Mouse (Mus musculus): Measurements from ENCODE around the gene Ube2c. TPM values are rescaled to one million over a fixed set of nuclear protein-coding genes. Genes with fewer than 3 reads are reported as not detected.

The Ube2c gene
- polyA plus RNA-seq, 1 experiment from 2014 or later: 35.4 TPM

GRCm38 (mm10) chr2:164783926-164784581, 14.4 kb downstream of the Ube2c start:
- 78% methylated on average over 7 of the region's 7 CpGs for WGBS
- Histone ChIP-seq H3K36me3 (ENCODE audit: control insufficient read depth, insufficient read depth, low read length) (no peaks in the 10 kb centered on the region), H3K9me3 (replicated peaks; ENCODE audit: control insufficient read depth, low read length, poor library complexity, severe bottlenecking) (no peaks in the 10 kb centered on the region), H3K4me1 (ENCODE audit: control insufficient read depth, insufficient read depth, low read length) (peaks cover 27% of the 10 kb centered on the region), H3K4me3 (ENCODE audit: low read depth, low read length) (no peak overlapping the region), H3K27ac (ENCODE audit: low read length) (no peak overlapping the region), H3K27me3 (ENCODE audit: control insufficient read depth, insufficient read depth, low read depth, low read length) (no peaks in the 10 kb centered on the region), H3K9ac (ENCODE audit: low read depth, low read length) (no peak overlapping the region), H3K4me2 (ENCODE audit: low read length) (no peak overlapping the region)
- no peak for ATAC-seq

- no peaks in the 10 kb centered on the region for H3K9me3 ChIP-seq (replicated peaks; ENCODE audit: control insufficient read depth, low read length, poor library complexity, severe bottlenecking)
- ATAC-seq: no peak
- H3K4me1 ChIP-seq (ENCODE audit: control insufficient read depth, insufficient read depth, low read length): peaks cover 27% of the 10 kb centered on the region
- 12% methylated on average over 7 of the region's 7 CpGs for WGBS
- no peaks in the 10 kb centered on the region for H3K36me3 ChIP-seq (ENCODE audit: control insufficient read depth, insufficient read depth, low read length)
- peak overlapping the region; percentile 72 for H3K4me2 ChIP-seq (ENCODE audit: low read length)
- H3K4me3 ChIP-seq (ENCODE audit: low read depth, low read length): peak overlapping the region; percentile 64
- peak overlapping the region; percentile 64; the same call in 1 of the 2 replicates for H3K27ac ChIP-seq (ENCODE audit: low read length)
- H3K27me3 ChIP-seq (ENCODE audit: control insufficient read depth, insufficient read depth, low read depth, low read length): no peaks in the 10 kb centered on the region
- H3K9ac ChIP-seq (ENCODE audit: low read depth, low read length): peak overlapping the region; percentile 74
Measured at GRCm38 (mm10) chr2:164784869-164785420, 15.2 kb downstream of the Ube2c start.

- under 1% methylated on average over 75 of the region's 89 CpGs for WGBS
- H3K4me3 ChIP-seq (ENCODE audit: low read depth, low read length): peak within 1 kb of the TSS; percentile 64
- no peaks in the 10 kb centered on the region for H3K9me3 ChIP-seq (replicated peaks; ENCODE audit: control insufficient read depth, low read length, poor library complexity, severe bottlenecking)
- H3K9ac ChIP-seq (ENCODE audit: low read depth, low read length): peak within 1 kb of the TSS; percentile 74
- peaks cover 1% of the 10 kb centered on the region; the same call in 1 of the 2 replicates for H3K36me3 ChIP-seq (ENCODE audit: control insufficient read depth, insufficient read depth, low read length)
- peaks cover 27% of the 10 kb centered on the region for H3K4me1 ChIP-seq (ENCODE audit: control insufficient read depth, insufficient read depth, low read length)
- peak; percentile 78 for ATAC-seq
- H3K27ac ChIP-seq (ENCODE audit: low read length): peak within 1 kb of the TSS; percentile 64
- H3K27me3 ChIP-seq (ENCODE audit: control insufficient read depth, insufficient read depth, low read depth, low read length): no peaks in the 10 kb centered on the region
- H3K4me2 ChIP-seq (ENCODE audit: low read length): peak within 1 kb of the TSS; percentile 72
Measured at GRCm38 (mm10) chr2:164785481-164786387, 16.0 kb downstream of the Ube2c start, which contains the start of gene Snx21. Gene Snx21, plus strand, starts transcription at chr2:164785823.

- peaks cover 27% of the 10 kb centered on the region for H3K4me1 ChIP-seq (ENCODE audit: control insufficient read depth, insufficient read depth, low read length)
- ATAC-seq: peak; percentile 38
- H3K27me3 ChIP-seq (ENCODE audit: control insufficient read depth, insufficient read depth, low read depth, low read length): no peaks in the 10 kb centered on the region
- peak overlapping the region; percentile 72 for H3K4me2 ChIP-seq (ENCODE audit: low read length)
- H3K4me3 ChIP-seq (ENCODE audit: low read depth, low read length): peak overlapping the region; percentile 64
- no peaks in the 10 kb centered on the region for H3K9me3 ChIP-seq (replicated peaks; ENCODE audit: control insufficient read depth, low read length, poor library complexity, severe bottlenecking)
- H3K9ac ChIP-seq (ENCODE audit: low read depth, low read length): peak overlapping the region; percentile 74
- 13% methylated on average over 15 of the region's 15 CpGs for WGBS
- H3K36me3 ChIP-seq (ENCODE audit: control insufficient read depth, insufficient read depth, low read length): peaks cover 4% of the 10 kb centered on the region
- peak overlapping the region; percentile 64 for H3K27ac ChIP-seq (ENCODE audit: low read length)
Measured at GRCm38 (mm10) chr2:164786388-164786885, 16.7 kb downstream of the Ube2c start.

- Histone ChIP-seq H3K4me3 (ENCODE audit: low read depth, low read length) (peak overlapping the region; percentile 64), H3K4me2 (ENCODE audit: low read length) (peak overlapping the region; percentile 72), H3K27ac (ENCODE audit: low read length) (no peak overlapping the region), H3K9me3 (replicated peaks; ENCODE audit: control insufficient read depth, low read length, poor library complexity, severe bottlenecking) (no peaks in the 10 kb centered on the region), H3K4me1 (ENCODE audit: control insufficient read depth, insufficient read depth, low read length) (peaks cover 27% of the 10 kb centered on the region), H3K9ac (ENCODE audit: low read depth, low read length) (peak overlapping the region; percentile 74), H3K36me3 (ENCODE audit: control insufficient read depth, insufficient read depth, low read length) (peaks cover 8% of the 10 kb centered on the region), H3K27me3 (ENCODE audit: control insufficient read depth, insufficient read depth, low read depth, low read length) (no peaks in the 10 kb centered on the region)
- 79% methylated on average over 3 of the region's 3 CpGs for WGBS
- no peak for ATAC-seq
Measured at GRCm38 (mm10) chr2:164787032-164787431, 17.3 kb downstream of the Ube2c start.

GRCm38 (mm10) chr2:164787779-164788178, 18.1 kb downstream of the Ube2c start:
- Histone ChIP-seq H3K9ac (ENCODE audit: low read depth, low read length) (no peak overlapping the region), H3K27ac (ENCODE audit: low read length) (no peak overlapping the region), H3K9me3 (replicated peaks; ENCODE audit: control insufficient read depth, low read length, poor library complexity, severe bottlenecking) (no peaks in the 10 kb centered on the region), H3K27me3 (ENCODE audit: control insufficient read depth, insufficient read depth, low read depth, low read length) (no peaks in the 10 kb centered on the region), H3K4me2 (ENCODE audit: low read length) (0 out of 2 replicates have a peak overlapping the region, but pooled peaks have one; percentile 5), H3K4me3 (ENCODE audit: low read depth, low read length) (no peak overlapping the region), H3K36me3 (ENCODE audit: control insufficient read depth, insufficient read depth, low read length) (peaks cover 16% of the 10 kb centered on the region), H3K4me1 (ENCODE audit: control insufficient read depth, insufficient read depth, low read length) (peaks cover 27% of the 10 kb centered on the region)
- 84% methylated on average over 10 of the region's 10 CpGs for WGBS
- no peak for ATAC-seq

- no peaks in the 10 kb centered on the region for H3K9me3 ChIP-seq (replicated peaks; ENCODE audit: control insufficient read depth, low read length, poor library complexity, severe bottlenecking)
- no peak overlapping the region for H3K27ac ChIP-seq (ENCODE audit: low read length)
- H3K27me3 ChIP-seq (ENCODE audit: control insufficient read depth, insufficient read depth, low read depth, low read length): no peaks in the 10 kb centered on the region
- H3K9ac ChIP-seq (ENCODE audit: low read depth, low read length): peak overlapping the region; percentile 41; the same call in 1 of the 2 replicates
- peaks cover 19% of the 10 kb centered on the region for H3K36me3 ChIP-seq (ENCODE audit: control insufficient read depth, insufficient read depth, low read length)
- 0 out of 2 replicates have a peak overlapping the region, but pooled peaks have one; percentile 17 for H3K4me2 ChIP-seq (ENCODE audit: low read length)
- 69% methylated on average over 4 of the region's 4 CpGs for WGBS
- ATAC-seq: no peak
- H3K4me3 ChIP-seq (ENCODE audit: low read depth, low read length): no peak overlapping the region
- H3K4me1 ChIP-seq (ENCODE audit: control insufficient read depth, insufficient read depth, low read length): peaks cover 27% of the 10 kb centered on the region
Measured at GRCm38 (mm10) chr2:164788411-164788810, 18.7 kb downstream of the Ube2c start.

- Histone ChIP-seq H3K9me3 (replicated peaks; ENCODE audit: control insufficient read depth, low read length, poor library complexity, severe bottlenecking) (no peaks in the 10 kb centered on the region), H3K4me1 (ENCODE audit: control insufficient read depth, insufficient read depth, low read length) (peaks cover 23% of the 10 kb centered on the region), H3K36me3 (ENCODE audit: control insufficient read depth, insufficient read depth, low read length) (peaks cover 24% of the 10 kb centered on the region), H3K27me3 (ENCODE audit: control insufficient read depth, insufficient read depth, low read depth, low read length) (no peaks in the 10 kb centered on the region), H3K27ac (ENCODE audit: low read length) (no peak overlapping the region), H3K4me3 (ENCODE audit: low read depth, low read length) (no peak overlapping the region), H3K4me2 (ENCODE audit: low read length) (no peak overlapping the region), H3K9ac (ENCODE audit: low read depth, low read length) (no peak overlapping the region)
- WGBS: 88% methylated on average over 4 of the region's 4 CpGs
- ATAC-seq: no peak
Measured at GRCm38 (mm10) chr2:164790451-164790850, 20.8 kb downstream of the Ube2c start.
